Mouse (Mus musculus) retina, embryonic 14.5 days (tissue): ENCODE measurements around the gene Frs2.
A peak's percentile ranks its signal among the peaks of the same experiment; 100 is the strongest.

Experiments used
- DNase-seq: peaks from one replicate; pipeline ENCODE4 v3.0.0-alpha.2; 2015; ENCODE audit warnings: low spot score

Frs2 gene

GRCm38 (mm10) chr10:117148361-117149003, at the start of gene Frs2:
Gene Frs2 (minus strand): TSS chr10:117148534.
- peak; percentile 96 for DNase-seq

GRCm38 (mm10) chr10:117196696-117197095, 48.4 kb upstream of the Frs2 start:
- peak; percentile 12 for DNase-seq

- no peak for DNase-seq
These were observed 47.4 kb upstream of the Frs2 start for GRCm38 (mm10) chr10:117195748-117196147.

- DNase-seq: no peak
These were observed 46.7 kb upstream of the Frs2 start for GRCm38 (mm10) chr10:117195005-117195404.

- DNase-seq: no peak
These were observed 45.0 kb upstream of the Frs2 start for GRCm38 (mm10) chr10:117193364-117193763.

GRCm38 (mm10) chr10:117185399-117186089, 37.2 kb upstream of the Frs2 start:
- DNase-seq: no peak

- DNase-seq: no peak
These were observed 32.8 kb upstream of the Frs2 start for GRCm38 (mm10) chr10:117181098-117181497.

- DNase-seq: no peak
These were observed 26.3 kb upstream of the Frs2 start for GRCm38 (mm10) chr10:117174645-117175044.

- DNase-seq: no peak
These were observed 25.5 kb upstream of the Frs2 start for GRCm38 (mm10) chr10:117173566-117174438.

- no peak for DNase-seq
These were observed 24.8 kb upstream of the Frs2 start for GRCm38 (mm10) chr10:117173111-117173510.

GRCm38 (mm10) chr10:117172069-117172468, 23.7 kb upstream of the Frs2 start:
- DNase-seq: no peak

GRCm38 (mm10) chr10:117166785-117167425, 18.6 kb upstream of the Frs2 start:
- no peak for DNase-seq

- DNase-seq: no peak
These were observed 14.3 kb upstream of the Frs2 start for GRCm38 (mm10) chr10:117162662-117163061.

- no peak for DNase-seq
These were observed 11.8 kb upstream of the Frs2 start for GRCm38 (mm10) chr10:117160099-117160498.

GRCm38 (mm10) chr10:117152247-117152646, 3.9 kb upstream of the Frs2 start:
- DNase-seq: peak; percentile 29

GRCm38 (mm10) chr10:117151676-117152075, 3.3 kb upstream of the Frs2 start:
- DNase-seq: no peak

- peak; percentile 25 for DNase-seq
These were observed 2.9 kb upstream of the Frs2 start for GRCm38 (mm10) chr10:117151241-117151640.

- no peak for DNase-seq
These were observed 2.4 kb upstream of the Frs2 start for GRCm38 (mm10) chr10:117150764-117151163.

GRCm38 (mm10) chr10:117149942-117150617, 1.7 kb upstream of the Frs2 start:
- DNase-seq: peak; percentile 36

GRCm38 (mm10) chr10:117149241-117149640, 907 bp upstream of the Frs2 start:
- peak; percentile 20 for DNase-seq
